Mouse (Mus musculus) liver, postnatal 0 days (tissue): ENCODE measurements at regions not wholly inside any gene's neighbourhood (a gene's known extent, or its start where the extent isn't known, plus 50 kb on each side); places are given as distances from the start of the nearest gene placed in this dataset.

Experiments used
- CTCF ChIP-seq: sonication (generic); IDR thresholded peaks from 2 replicates; pipeline ENCODE4 v1.5.1; 2016; ENCODE audit warnings: antibody characterized with exemption, low read depth
- EP300 ChIP-seq: IDR thresholded peaks from 2 replicates; pipeline ENCODE4 v1.6.1; 2016; ENCODE audit warnings: antibody characterized with exemption, low read depth, mild to moderate bottlenecking

DNA sequence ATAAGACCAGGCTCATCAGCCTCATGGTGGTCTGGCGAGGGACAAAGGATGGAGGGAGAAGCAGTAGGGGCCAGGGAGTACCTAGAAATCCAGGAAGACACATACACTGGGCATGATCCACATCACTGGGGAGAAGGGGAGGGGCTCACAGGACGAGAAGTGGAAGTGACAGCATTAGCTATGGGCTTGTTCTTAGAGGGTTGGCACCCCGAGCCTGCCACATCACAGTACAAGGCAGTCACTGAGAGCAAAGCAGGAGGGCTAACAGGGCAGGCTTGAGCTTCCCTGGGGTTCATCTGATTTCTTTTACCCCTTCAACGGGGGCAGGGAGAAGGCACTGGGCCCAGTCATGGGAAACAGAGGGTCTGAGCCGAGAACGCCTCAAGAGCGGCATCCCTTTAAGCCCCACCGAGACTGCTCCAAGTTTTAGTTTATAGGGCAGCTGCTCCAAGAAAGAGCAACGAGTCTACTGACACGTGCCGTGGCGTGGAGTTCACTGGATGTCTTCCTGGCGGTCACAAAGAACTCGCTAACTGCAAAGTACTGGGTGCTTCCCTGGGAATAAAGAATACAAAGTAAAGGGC, 115.1 kb upstream of the Foxn2 start:
- TF ChIP-seq CTCF (no peak), EP300 (no peak)
